Mouse (Mus musculus) limb, embryonic 15.5 days (tissue): Measurements from ENCODE around the gene Nhsl2. TPM values are rescaled to one million over a fixed set of nuclear protein-coding genes. Genes with fewer than 3 reads are reported as not detected.

Source experiments
- ATAC-seq: fragments of 200-750 bp; cut with Nextera tagmentation; 2 replicates; pipeline ENCODE4 v1.8.0; 2017; ENCODE audit warnings: low read depth, moderate TSS enrichment; ENCODE audit not compliant: insufficient number of reproducible peaks, low FRiP score, low TSS enrichment
- H3K27ac ChIP-seq: fragments of 300-500 bp; sonication (generic); 2 replicates; pipeline ENCODE4 v1.5.1; 2015; ENCODE audit warnings: moderate library complexity, mild to moderate bottlenecking, inconsistent platforms
- H3K27me3 ChIP-seq: fragments of 300-500 bp; sonication (generic); 2 replicates; pipeline ENCODE4 v1.6.1; 2015; ENCODE audit warnings: inconsistent platforms
- H3K36me3 ChIP-seq: fragments of 300-500 bp; sonication (generic); 2 replicates; pipeline ENCODE4 v1.6.1; 2015; ENCODE audit warnings: inconsistent platforms
- H3K4me1 ChIP-seq: fragments of 300-500 bp; sonication (generic); 2 replicates; pipeline ENCODE4 v1.6.1; 2015; ENCODE audit warnings: inconsistent platforms
- H3K4me2 ChIP-seq: fragments of 300-500 bp; sonication (generic); 2 replicates; pipeline ENCODE4 v1.6.1; 2015; ENCODE audit warnings: mild to moderate bottlenecking, inconsistent platforms
- H3K4me3 ChIP-seq: fragments of 300-500 bp; sonication (generic); 2 replicates; pipeline ENCODE4 v1.5.1; 2015; ENCODE audit warnings: mild to moderate bottlenecking, inconsistent platforms
- H3K9ac ChIP-seq: fragments of 300-500 bp; sonication (generic); 2 replicates; pipeline ENCODE4 v1.6.1; 2015; ENCODE audit warnings: inconsistent platforms
- H3K9me3 ChIP-seq: fragments of 300-500 bp; sonication (generic); 2 replicates; pipeline ENCODE4 v1.6.1; 2016; ENCODE audit warnings: inconsistent platforms
- WGBS: fragments of 180-500 bp; shearing (Covaris S2); methylation state at CpG from one replicate; pipeline ENCODE4 v1.1.7; 2015; 5-methylcytosine and 5-hydroxymethylcytosine counted together
- polyA plus RNA-seq: library from polyadenylated mRNA; unstranded; fragments of >200 nt; fragmentation: Nextera tagmentation; extraction: Ambion mirVana; gene quantifications from 2 replicates; pipeline ENCODE4 v1.2.1, GENCODE M21; 2015

Gene Nhsl2
- polyA plus RNA-seq, 1 experiment from 2014 or later: 11.4 TPM

DNA sequence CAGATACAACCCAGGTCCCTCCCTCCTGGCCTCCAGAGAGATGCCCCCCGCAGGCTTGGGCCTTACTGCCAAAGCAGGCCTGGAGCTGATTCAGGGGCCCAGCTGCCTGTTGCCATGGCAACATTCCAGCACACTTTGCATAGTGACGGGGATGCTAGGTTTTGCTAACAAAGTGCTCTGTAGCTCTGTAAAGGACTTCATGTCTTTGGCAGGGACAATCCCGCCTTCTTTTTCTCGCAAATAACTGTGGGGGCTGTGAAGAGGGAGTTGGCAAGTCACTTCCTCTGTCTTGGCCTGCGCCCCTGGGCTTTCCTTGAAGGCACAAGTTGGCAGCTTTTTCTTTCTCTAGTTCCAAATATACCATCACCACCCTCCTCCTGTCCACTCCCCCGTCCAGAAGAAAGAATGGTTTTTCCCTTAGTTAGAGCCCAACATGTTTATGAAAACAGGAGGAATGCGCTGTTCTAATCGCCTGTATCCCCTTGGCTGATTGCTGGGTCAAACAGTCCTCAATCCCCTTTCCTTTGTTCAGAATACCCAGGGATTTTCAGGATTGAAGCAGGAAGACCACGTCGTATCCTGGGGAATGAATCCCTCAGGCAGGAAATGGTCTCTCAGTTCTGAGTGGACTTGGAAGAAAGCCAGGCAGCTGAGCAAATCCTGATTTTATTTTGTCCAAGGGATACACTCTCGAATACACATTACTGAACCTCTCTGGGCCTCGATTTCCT is 144.8 kb downstream of the Nhsl2 start:
- Histone ChIP-seq H3K36me3 (no peaks in the 10 kb centered on the region), H3K27ac (peak overlapping the region; percentile 57; the same call in 1 of the 2 replicates), H3K4me3 (no peak overlapping the region), H3K4me2 (no peak overlapping the region), H3K9me3 (no peaks in the 10 kb centered on the region), H3K27me3 (0 out of 2 replicates have a peak, but pooled peaks cover 8% of the 10 kb centered on the region), H3K4me1 (0 out of 2 replicates have a peak, but pooled peaks cover 2% of the 10 kb centered on the region), H3K9ac (no peak overlapping the region)
- peak; percentile 71; the same call in 1 of the 2 replicates for ATAC-seq
- WGBS: 34% methylated on average over 12 of the region's 12 CpGs

DNA sequence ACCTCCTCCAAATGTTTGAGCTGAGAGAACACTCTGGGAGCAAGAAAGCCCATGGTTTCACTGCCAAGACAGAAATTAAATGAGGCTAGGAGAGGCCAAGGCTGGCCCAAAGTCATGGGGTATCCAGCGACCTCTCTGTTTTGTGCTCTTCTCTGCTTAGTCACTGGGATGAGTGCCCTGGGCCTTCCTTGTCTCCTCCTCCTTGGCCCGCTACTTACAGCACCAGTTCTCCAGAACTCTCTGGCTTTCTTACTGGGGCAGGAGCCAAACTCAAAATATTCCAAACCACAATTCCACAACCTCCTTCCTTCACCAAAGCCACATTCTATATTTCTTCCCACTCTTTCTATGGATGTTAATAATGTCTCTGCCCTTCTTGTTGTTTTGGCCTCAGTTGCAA is 147.5 kb downstream of the Nhsl2 start:
- Histone ChIP-seq H3K36me3 (no peaks in the 10 kb centered on the region), H3K9me3 (no peaks in the 10 kb centered on the region), H3K9ac (no peak overlapping the region), H3K4me1 (0 out of 2 replicates have a peak, but pooled peaks cover 2% of the 10 kb centered on the region), H3K4me3 (no peak overlapping the region), H3K4me2 (no peak overlapping the region), H3K27me3 (0 out of 2 replicates have a peak, but pooled peaks cover 9% of the 10 kb centered on the region), H3K27ac (no peak overlapping the region)
- 82% methylated on average over 2 of the region's 2 CpGs for WGBS
- no peak for ATAC-seq

DNA sequence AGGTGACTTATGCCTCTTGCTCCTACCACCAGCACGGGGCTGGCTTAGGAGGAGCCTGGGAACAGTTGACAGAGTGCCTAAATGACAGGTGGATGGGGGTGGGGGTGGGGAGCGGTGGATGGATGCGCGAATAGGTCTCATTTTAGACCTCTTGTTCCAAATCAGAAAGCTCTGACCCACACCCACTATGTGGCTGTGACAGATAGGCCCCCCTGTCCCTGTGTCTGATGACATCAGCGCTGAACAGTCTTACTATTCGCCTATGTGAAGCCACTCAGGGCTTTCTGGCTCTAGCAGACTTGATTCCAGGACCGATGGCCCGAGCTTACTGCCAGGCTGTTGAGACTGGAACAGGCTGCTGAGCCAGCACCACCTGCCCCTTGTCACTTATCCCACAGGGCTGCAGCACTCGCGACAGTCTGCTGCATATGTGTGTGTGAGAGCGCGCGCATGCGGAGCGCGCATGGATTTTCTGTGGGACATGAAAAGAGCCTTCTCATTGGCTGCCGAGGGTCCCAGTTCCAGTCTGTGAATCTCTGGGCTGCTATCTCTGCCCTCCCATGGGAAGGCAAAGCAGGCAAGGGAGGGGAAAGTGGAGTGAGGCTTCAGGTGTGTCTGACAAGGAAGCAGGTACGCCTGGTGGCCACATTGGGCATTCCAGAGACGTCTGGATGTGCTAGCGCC is 154.6 kb downstream of the Nhsl2 start:
- Histone ChIP-seq H3K36me3 (no peaks in the 10 kb centered on the region), H3K9ac (no peak overlapping the region), H3K4me3 (peak overlapping the region; percentile 19), H3K4me2 (peak overlapping the region; percentile 45), H3K4me1 (peaks cover 20% of the 10 kb centered on the region), H3K27me3 (peaks cover 52% of the 10 kb centered on the region), H3K27ac (no peak overlapping the region), H3K9me3 (no peaks in the 10 kb centered on the region)
- WGBS: 18% methylated on average over 20 of the region's 20 CpGs
- peak; percentile 65; the same call in 1 of the 2 replicates for ATAC-seq

DNA sequence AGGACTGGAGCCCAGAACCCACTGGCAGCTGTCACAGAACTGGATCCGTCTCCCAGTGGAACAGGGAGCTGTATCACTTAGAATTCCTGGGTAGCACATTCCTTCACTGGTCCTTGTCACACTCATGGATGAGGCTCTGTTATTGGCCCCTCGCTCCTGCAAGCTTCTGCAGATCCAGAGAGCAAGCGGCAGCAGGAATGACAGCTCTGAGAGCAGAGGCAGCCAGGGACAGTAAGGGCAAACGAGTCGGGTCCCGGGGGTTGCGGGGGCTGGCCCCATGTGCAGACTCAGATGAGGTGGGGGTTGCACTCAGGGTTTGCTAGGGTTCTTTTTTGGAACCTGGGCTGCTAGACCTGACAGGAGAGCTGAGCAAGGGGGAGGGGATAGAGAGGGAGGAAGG is 155.2 kb downstream of the Nhsl2 start:
- Histone ChIP-seq H3K9me3 (no peaks in the 10 kb centered on the region), H3K4me3 (peak overlapping the region; percentile 19), H3K36me3 (no peaks in the 10 kb centered on the region), H3K4me2 (peak overlapping the region; percentile 45), H3K9ac (no peak overlapping the region), H3K27ac (no peak overlapping the region), H3K4me1 (peaks cover 20% of the 10 kb centered on the region), H3K27me3 (peaks cover 52% of the 10 kb centered on the region)
- no peak; the same call in 1 of the 2 replicates for ATAC-seq
- 23% methylated on average over 7 of the region's 7 CpGs for WGBS

DNA sequence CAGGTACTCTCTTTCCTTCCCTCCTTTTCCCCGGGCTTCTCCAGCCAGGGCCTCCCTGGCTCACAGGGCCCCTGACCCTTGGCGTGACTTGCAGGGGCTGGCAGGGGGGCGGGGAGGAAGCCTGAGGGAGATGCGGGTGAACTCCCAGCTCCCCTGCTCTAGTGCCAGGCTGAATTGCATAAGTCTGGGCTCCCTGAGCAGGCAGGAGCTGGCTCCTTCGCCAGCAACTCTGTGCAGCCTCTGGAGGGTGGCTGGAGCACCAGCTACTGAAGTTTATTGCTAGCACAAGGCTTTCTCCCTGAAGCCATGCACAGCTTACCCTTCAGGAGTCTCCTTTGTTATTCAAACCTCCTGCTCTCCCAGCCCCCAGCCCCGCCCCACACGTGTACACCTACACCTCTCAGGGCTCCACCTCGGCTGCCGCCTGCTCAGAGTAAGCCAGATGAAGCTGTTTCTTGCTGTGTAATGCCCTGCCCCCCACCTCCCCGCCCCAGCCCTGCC is 156.0 kb downstream of the Nhsl2 start:
- ATAC-seq: 0 out of 2 replicates have a peak, but pooled peaks have one; percentile 48
- Histone ChIP-seq H3K4me3 (peak overlapping the region; percentile 26), H3K36me3 (no peaks in the 10 kb centered on the region), H3K4me1 (peaks cover 20% of the 10 kb centered on the region), H3K9ac (no peak overlapping the region), H3K4me2 (peak overlapping the region; percentile 45), H3K27ac (peak overlapping the region; percentile 48), H3K27me3 (peaks cover 48% of the 10 kb centered on the region), H3K9me3 (no peaks in the 10 kb centered on the region)
- WGBS: 18% methylated on average over 10 of the region's 10 CpGs

DNA sequence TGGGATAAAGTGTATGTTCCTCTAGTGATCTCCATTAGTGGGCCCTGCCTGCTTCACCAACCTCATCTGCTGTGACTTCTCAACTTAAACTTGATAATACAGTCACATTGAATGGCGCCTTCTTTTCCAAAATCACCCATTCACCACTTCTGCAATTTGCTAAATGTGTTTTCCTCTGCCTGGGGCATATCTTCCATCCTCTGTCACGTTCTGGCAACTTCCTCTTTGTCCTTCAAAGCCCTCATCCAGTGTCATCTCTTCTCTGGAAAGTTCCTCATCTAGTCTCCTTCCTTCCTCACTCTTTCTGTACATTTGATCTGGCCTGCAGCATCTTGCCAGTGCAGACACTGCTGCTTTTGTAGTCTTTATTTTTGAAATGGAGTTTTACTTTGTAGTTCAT is 158.8 kb downstream of the Nhsl2 start:
- no peak for ATAC-seq
- Histone ChIP-seq H3K27ac (no peak overlapping the region), H3K4me3 (no peak overlapping the region), H3K4me1 (peaks cover 20% of the 10 kb centered on the region), H3K9ac (no peak overlapping the region), H3K36me3 (no peaks in the 10 kb centered on the region), H3K4me2 (no peak overlapping the region), H3K27me3 (peaks cover 38% of the 10 kb centered on the region), H3K9me3 (no peaks in the 10 kb centered on the region)
- 60% methylated on average over 2 of the region's 2 CpGs for WGBS

DNA sequence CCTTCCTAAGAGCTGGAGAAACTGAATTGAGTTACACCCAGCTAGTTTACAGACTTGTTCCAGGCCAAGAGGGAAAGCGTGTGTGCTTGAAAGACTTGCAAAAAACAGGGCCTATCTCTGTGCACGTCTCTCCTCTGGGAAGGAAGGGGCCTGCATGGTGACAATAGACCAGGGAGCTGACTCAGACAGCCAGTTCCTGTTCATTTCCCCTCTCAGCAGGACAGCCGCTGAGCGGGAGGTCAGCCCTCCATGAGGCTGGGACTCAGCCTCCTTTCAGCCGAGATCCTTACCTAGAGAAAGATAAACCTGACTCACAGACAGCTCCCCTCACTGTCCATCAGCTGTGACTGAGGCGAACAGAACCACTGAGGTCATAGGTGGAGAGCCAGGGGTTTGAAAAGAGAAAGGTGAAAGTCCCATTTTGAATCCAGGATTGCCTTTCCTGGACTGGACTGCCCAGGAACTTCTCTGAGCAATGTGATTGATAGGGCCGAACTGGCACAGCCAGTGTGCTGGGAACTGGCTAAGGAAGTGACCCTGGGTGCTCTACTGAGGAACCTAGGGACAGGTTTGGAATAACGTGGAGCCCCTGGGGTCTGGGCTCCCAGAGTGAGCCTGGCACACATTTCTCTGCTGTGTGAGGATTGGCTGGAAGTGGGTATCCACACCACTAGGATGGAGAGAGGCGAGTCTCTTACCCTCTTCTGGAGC is 168.2 kb downstream of the Nhsl2 start:
- Histone ChIP-seq H3K4me2 (no peak overlapping the region), H3K4me3 (no peak overlapping the region), H3K27ac (no peak overlapping the region), H3K4me1 (peaks cover 4% of the 10 kb centered on the region; the same call in 1 of the 2 replicates), H3K27me3 (peaks cover 37% of the 10 kb centered on the region), H3K36me3 (no peaks in the 10 kb centered on the region), H3K9me3 (no peaks in the 10 kb centered on the region), H3K9ac (no peak overlapping the region)
- no peak for ATAC-seq
- WGBS: 57% methylated on average over 9 of the region's 9 CpGs

DNA sequence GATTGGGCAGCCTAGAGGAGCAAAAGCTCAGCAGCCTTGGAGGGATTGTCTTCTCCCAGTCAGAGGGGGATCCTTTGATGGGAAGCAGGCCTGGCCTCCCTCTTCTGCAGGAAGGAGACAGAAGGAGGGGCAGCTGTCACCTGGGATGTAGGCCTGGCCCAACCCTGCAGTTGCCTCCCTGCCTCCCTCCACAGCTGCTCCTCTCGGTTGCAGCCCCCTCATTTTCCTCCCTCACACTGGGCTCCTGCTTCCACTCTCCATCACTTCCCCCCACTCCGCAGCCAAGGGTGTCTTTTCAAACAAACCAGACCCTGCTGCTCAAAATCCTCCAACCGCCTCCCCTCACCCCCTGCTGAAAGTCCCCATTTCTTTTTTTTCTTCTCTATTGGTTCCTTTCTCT is 169.7 kb downstream of the Nhsl2 start:
- 32% methylated on average over 3 of the region's 3 CpGs for WGBS
- H3K4me2 ChIP-seq: no peak overlapping the region

DNA sequence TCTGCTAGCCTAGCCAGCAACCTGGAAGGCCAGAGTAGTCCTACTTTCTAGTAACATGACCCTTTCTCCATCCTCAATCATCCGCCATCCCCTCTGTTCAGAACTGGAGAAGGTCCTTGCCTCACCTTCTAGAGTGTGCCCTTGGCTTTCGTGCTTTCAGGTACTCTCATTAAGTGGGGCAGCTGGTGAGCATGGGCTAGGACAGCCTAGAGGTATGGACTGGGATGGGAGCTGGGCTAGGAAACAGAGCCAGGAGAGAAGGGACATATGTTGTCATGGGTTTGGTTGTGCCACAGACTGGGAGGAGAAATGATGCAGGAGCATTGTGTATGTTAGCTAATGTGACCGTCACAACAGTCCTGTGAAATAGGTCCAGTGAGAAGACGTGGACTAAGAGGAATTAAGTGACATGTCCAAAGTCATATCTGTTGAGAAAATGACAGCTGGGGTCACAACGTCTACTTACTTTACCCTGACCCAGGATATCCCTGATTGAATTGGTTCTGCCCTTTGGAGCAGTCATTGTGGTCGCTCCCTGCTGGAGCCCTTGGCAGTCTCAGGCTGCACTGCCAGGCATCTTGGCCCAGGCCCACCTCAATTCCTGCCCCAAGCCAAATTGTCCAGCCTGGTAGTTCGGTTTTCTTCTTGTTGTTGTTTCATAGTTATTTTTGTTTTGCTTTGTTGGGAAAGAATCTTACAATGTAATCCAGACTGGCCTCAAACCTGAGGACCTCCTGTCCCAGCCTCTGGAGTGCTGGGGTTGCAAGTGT is 170.5 kb downstream of the Nhsl2 start:
- H3K36me3 ChIP-seq: no peaks in the 10 kb centered on the region
- no peak overlapping the region for H3K27ac ChIP-seq
- no peaks in the 10 kb centered on the region for H3K9me3 ChIP-seq
- WGBS: 71% methylated on average over 7 of the region's 7 CpGs
- H3K4me3 ChIP-seq: no peak overlapping the region
- peaks cover 29% of the 10 kb centered on the region; the same call in 1 of the 2 replicates for H3K27me3 ChIP-seq
- peaks cover 4% of the 10 kb centered on the region; the same call in 1 of the 2 replicates for H3K4me1 ChIP-seq
- ATAC-seq: no peak
- H3K9ac ChIP-seq: no peak overlapping the region
- no peak overlapping the region for H3K4me2 ChIP-seq

More for the DNA sequence above, 169.7 kb downstream of the Nhsl2 start:
- Histone ChIP-seq H3K9me3 (no peaks in the 10 kb centered on the region), H3K27me3 (peaks cover 33% of the 10 kb centered on the region), H3K4me3 (no peak overlapping the region), H3K36me3 (no peaks in the 10 kb centered on the region), H3K4me1 (peaks cover 4% of the 10 kb centered on the region; the same call in 1 of the 2 replicates), H3K9ac (no peak overlapping the region), H3K27ac (0 out of 2 replicates have a peak overlapping the region, but pooled peaks have one; percentile 40)
- no peak for ATAC-seq

DNA sequence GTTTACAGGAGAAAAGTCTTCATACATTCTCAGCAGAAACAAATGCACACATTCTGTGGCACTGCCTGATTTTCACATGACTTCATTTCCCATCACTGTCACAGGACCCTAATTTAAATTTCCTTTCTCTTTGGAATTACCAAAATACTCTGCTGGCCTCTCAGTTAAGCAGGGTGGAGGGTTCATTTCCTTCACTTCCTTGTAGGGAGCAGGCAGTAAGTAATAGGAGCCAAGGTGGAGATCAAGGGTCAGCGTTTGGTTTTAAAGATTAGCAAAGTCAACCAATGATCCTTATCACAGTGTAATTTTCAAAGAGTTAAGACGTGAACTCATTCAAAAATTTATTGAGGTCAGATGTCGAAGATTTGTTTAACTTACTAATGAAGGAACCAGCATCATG is 175.8 kb downstream of the Nhsl2 start:
- H3K4me2 ChIP-seq: no peak overlapping the region
- H3K27me3 ChIP-seq: 0 out of 2 replicates have a peak, but pooled peaks cover 12% of the 10 kb centered on the region
- H3K9me3 ChIP-seq: no peaks in the 10 kb centered on the region
- no peak overlapping the region for H3K9ac ChIP-seq
- H3K4me1 ChIP-seq: no peaks in the 10 kb centered on the region
- 55% methylated on average over 3 of the region's 3 CpGs for WGBS
- H3K4me3 ChIP-seq: no peak overlapping the region
- no peak for ATAC-seq
- no peaks in the 10 kb centered on the region for H3K36me3 ChIP-seq
- no peak overlapping the region for H3K27ac ChIP-seq

DNA sequence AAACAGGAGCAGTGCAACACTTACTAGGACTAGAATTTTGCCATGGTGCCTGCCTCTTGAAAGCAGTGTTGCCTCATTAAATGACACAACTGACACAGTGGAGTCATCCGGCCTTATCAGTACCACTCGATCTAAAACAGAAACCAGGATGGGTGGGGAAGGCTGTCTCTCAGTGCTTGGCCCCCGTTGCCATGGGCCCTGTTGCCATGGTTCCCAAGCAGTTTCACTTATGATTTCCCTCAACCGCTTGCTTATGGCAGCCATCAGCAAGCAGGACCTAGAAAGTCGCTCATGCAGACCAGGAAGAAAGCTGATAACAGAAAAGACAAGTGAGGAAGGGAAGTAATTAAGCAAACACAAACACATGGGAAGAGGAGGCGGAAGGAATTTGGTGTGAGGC is 182.7 kb downstream of the Nhsl2 start:
- H3K4me3 ChIP-seq: no peak overlapping the region
- peaks cover 19% of the 10 kb centered on the region; the same call in 1 of the 2 replicates for H3K27me3 ChIP-seq
- H3K36me3 ChIP-seq: no peaks in the 10 kb centered on the region
- H3K9ac ChIP-seq: no peak overlapping the region
- no peaks in the 10 kb centered on the region for H3K4me1 ChIP-seq
- 59% methylated on average over 6 of the region's 6 CpGs for WGBS
- no peak for ATAC-seq
- H3K4me2 ChIP-seq: no peak overlapping the region
- no peak overlapping the region for H3K27ac ChIP-seq
- H3K9me3 ChIP-seq: no peaks in the 10 kb centered on the region
